Mouse (Mus musculus): ENCODE results near the gene Fam229b. TPM values are rescaled to one million over a fixed set of nuclear protein-coding genes. Genes with fewer than 3 reads are reported as not detected.

The Fam229b gene
- total and polyA plus RNA-seq, 3 experiments = 3.3 to 6.5 (median 4.6) TPM

GRCm38 (mm10) chr10:39171134-39171533 lies 37.4 kb upstream of the Fam229b start:
- Histone ChIP-seq H3K4me1 (ENCODE audit: control insufficient read depth, insufficient read depth, low read length) (peaks cover 3% of the 10 kb centered on the region), H3K36me3 (ENCODE audit: control insufficient read depth, insufficient read depth, low read length) (no peaks in the 10 kb centered on the region), H3K27ac (peak overlapping the region; percentile 70), H3K27me3 (ENCODE audit: control insufficient read depth, insufficient read depth, low read length) (no peaks in the 10 kb centered on the region), H3K4me3 (peak overlapping the region; percentile 58), H3K9ac (ENCODE audit: low read depth, low read length) (peak overlapping the region; percentile 50; the same call in 1 of the 2 replicates), H3K79me2 (replicated peaks; ENCODE audit: control insufficient read depth, insufficient read depth, low read length) (no peaks in the 10 kb centered on the region)
- peak; percentile 91 for DNase-seq
- TF ChIP-seq CTCF (IDR thresholded peaks at IDR 0.05) (peak; percentile 97), EP300 (IDR thresholded peaks at IDR 0.05; ENCODE audit: insufficient read depth, low read depth, low read length) (peak; percentile 97), POLR2A (IDR thresholded peaks at IDR 0.05; ENCODE audit: insufficient read depth, low read depth, low read length) (peak; percentile 27; the same call in 1 of the 2 replicates)
- under 1% methylated on average over 19 of the region's 19 CpGs for WGBS
- intact Hi-C loops (cut with DNase I) = loop anchor here (1.0 to 5.0 kb wide), 6 partner anchors 68 to 562 kb away; partner anchors contain the start of genes Fyn, Rev3l and Traf3ip2

DNA sequence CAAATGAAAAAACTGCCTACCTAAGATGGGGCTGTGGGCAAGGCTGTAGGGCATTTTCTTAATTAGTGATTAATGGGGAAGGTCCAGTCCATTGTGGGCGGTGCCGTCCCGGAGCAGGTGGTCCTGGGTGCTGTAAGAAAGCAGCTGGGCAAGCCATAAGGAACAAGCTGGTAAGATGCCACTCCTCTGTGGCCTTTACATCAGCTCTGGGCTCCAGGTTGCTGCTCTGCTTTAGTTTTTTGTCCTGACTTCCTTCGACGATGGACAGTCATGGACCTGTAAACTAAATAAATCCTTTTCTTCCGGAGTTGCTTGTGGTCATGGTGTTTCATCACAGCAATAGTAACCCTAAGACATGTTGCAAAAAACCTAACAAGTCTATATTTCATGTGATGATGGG lies 37.0 kb upstream of the Fam229b start:
- H3K27me3 ChIP-seq (ENCODE audit: control insufficient read depth, insufficient read depth, low read length) = no peaks in the 10 kb centered on the region
- H3K79me2 ChIP-seq (replicated peaks; ENCODE audit: control insufficient read depth, insufficient read depth, low read length) = no peaks in the 10 kb centered on the region
- H3K4me1 ChIP-seq (ENCODE audit: control insufficient read depth, insufficient read depth, low read length) = peaks cover 3% of the 10 kb centered on the region
- no peaks in the 10 kb centered on the region for H3K36me3 ChIP-seq (ENCODE audit: control insufficient read depth, insufficient read depth, low read length)
- peak overlapping the region; percentile 58; the same call in 1 of the 2 replicates for H3K4me3 ChIP-seq
- WGBS = 15% methylated on average over 6 of the region's 6 CpGs
- intact Hi-C loops (cut with DNase I) = loop anchor here (1.0 to 5.0 kb wide), 6 partner anchors 68 to 562 kb away; partner anchors contain the start of genes Fyn, Rev3l and Traf3ip2
- TF ChIP-seq POLR2A (IDR thresholded peaks at IDR 0.05; ENCODE audit: insufficient read depth, low read depth, low read length) (no peak), EP300 (IDR thresholded peaks at IDR 0.05; ENCODE audit: insufficient read depth, low read depth, low read length) (no peak), CTCF (IDR thresholded peaks at IDR 0.05) (no peak)
- DNase-seq = peak in 1 of 2 experiments; percentile 25
- H3K27ac ChIP-seq = no peak overlapping the region
- no peak overlapping the region for H3K9ac ChIP-seq (ENCODE audit: low read depth, low read length)

DNA sequence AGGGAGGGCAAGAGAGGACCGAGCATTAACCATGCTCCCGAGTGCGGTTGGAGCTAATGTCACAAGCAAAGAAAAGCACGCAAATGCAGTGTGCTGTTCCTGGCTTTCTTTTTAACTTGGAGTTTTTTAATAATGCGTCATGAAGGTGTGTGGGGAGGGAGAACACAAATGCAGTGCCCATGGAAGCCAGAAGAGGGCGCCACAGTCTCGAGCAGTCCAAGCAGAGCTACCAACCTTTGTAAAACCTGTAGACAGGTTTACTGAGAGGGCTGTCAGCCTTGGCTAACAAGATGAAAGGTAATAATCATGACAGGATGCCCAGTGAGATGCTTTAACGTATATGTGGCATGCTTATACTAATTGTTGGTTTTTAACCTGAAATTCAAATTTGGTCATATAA lies 36.5 kb upstream of the Fam229b start:
- no peaks in the 10 kb centered on the region for H3K27me3 ChIP-seq (ENCODE audit: control insufficient read depth, insufficient read depth, low read length)
- TF ChIP-seq CTCF (IDR thresholded peaks at IDR 0.05) (peak; percentile 98), EP300 (IDR thresholded peaks at IDR 0.05; ENCODE audit: insufficient read depth, low read depth, low read length) (no peak), POLR2A (IDR thresholded peaks at IDR 0.05; ENCODE audit: insufficient read depth, low read depth, low read length) (no peak)
- intact Hi-C loops (cut with DNase I) = loop anchor here (2.0 to 5.0 kb wide), 5 partner anchors 69 to 563 kb away; partner anchors contain the start of genes Fyn, Rev3l and Traf3ip2
- peak; percentile 58 to 75 for DNase-seq
- no peak overlapping the region for H3K4me3 ChIP-seq
- H3K27ac ChIP-seq = no peak overlapping the region
- no peak overlapping the region for H3K9ac ChIP-seq (ENCODE audit: low read depth, low read length)
- H3K79me2 ChIP-seq (replicated peaks; ENCODE audit: control insufficient read depth, insufficient read depth, low read length) = no peaks in the 10 kb centered on the region
- H3K4me1 ChIP-seq (ENCODE audit: control insufficient read depth, insufficient read depth, low read length) = peaks cover 3% of the 10 kb centered on the region
- H3K36me3 ChIP-seq (ENCODE audit: control insufficient read depth, insufficient read depth, low read length) = no peaks in the 10 kb centered on the region
- 22% methylated on average over 8 of the region's 8 CpGs for WGBS

- H3K79me2 ChIP-seq (replicated peaks; ENCODE audit: control insufficient read depth, insufficient read depth, low read length) = no peaks in the 10 kb centered on the region
- no peaks in the 10 kb centered on the region for H3K27me3 ChIP-seq (ENCODE audit: control insufficient read depth, insufficient read depth, low read length)
- TF ChIP-seq EP300 (IDR thresholded peaks at IDR 0.05; ENCODE audit: insufficient read depth, low read depth, low read length) (no peak), CTCF (IDR thresholded peaks at IDR 0.05) (no peak), POLR2A (IDR thresholded peaks at IDR 0.05; ENCODE audit: insufficient read depth, low read depth, low read length) (no peak)
- no peak overlapping the region for H3K27ac ChIP-seq
- 67% methylated on average over 9 of the region's 9 CpGs for WGBS
- peaks cover 3% of the 10 kb centered on the region for H3K4me1 ChIP-seq (ENCODE audit: control insufficient read depth, insufficient read depth, low read length)
- H3K4me3 ChIP-seq = no peak overlapping the region
- no peak for DNase-seq
- no peaks in the 10 kb centered on the region for H3K36me3 ChIP-seq (ENCODE audit: control insufficient read depth, insufficient read depth, low read length)
- no peak overlapping the region for H3K9ac ChIP-seq (ENCODE audit: low read depth, low read length)
- intact Hi-C loops (cut with DNase I) = loop anchor here (2.0 to 5.0 kb wide), 5 partner anchors 69 to 563 kb away; partner anchors contain the start of genes Fyn, Rev3l and Traf3ip2
Measured at GRCm38 (mm10) chr10:39169642-39170041, 35.9 kb upstream of the Fam229b start.

- WGBS = 80% methylated on average over 11 of the region's 11 CpGs
- intact Hi-C loops (cut with DNase I) = no loop called here
- peaks cover 1% of the 10 kb centered on the region; the same call in 1 of the 2 replicates for H3K4me1 ChIP-seq (ENCODE audit: control insufficient read depth, insufficient read depth, low read length)
Measured at GRCm38 (mm10) chr10:39167611-39168010, 33.9 kb upstream of the Fam229b start.

GRCm38 (mm10) chr10:39165632-39166115 lies 32.0 kb upstream of the Fam229b start:
- no peaks in the 10 kb centered on the region for H3K27me3 ChIP-seq (ENCODE audit: control insufficient read depth, insufficient read depth, low read length)
- no peaks in the 10 kb centered on the region for H3K79me2 ChIP-seq (replicated peaks; ENCODE audit: control insufficient read depth, insufficient read depth, low read length)
- peak overlapping the region; percentile 19 for H3K4me3 ChIP-seq
- TF ChIP-seq CTCF (IDR thresholded peaks at IDR 0.05) = no peak
- no peak for TF ChIP-seq EP300 (IDR thresholded peaks at IDR 0.05; ENCODE audit: insufficient read depth, low read depth, low read length)
- no peak for TF ChIP-seq POLR2A (IDR thresholded peaks at IDR 0.05; ENCODE audit: insufficient read depth, low read depth, low read length)
- H3K36me3 ChIP-seq (ENCODE audit: control insufficient read depth, insufficient read depth, low read length) = no peaks in the 10 kb centered on the region
- intact Hi-C loops (cut with DNase I) = no loop called here
- WGBS = 11% methylated on average over 11 of the region's 11 CpGs
- no peaks in the 10 kb centered on the region for H3K4me1 ChIP-seq (ENCODE audit: control insufficient read depth, insufficient read depth, low read length)
- peak overlapping the region; percentile 20; the same call in 1 of the 2 replicates for H3K27ac ChIP-seq
- DNase-seq = peak in 1 of 2 experiments; percentile 13
- H3K9ac ChIP-seq (ENCODE audit: low read depth, low read length) = peak overlapping the region; percentile 32; the same call in 1 of the 2 replicates

More at GRCm38 (mm10) chr10:39167611-39168010, 33.9 kb upstream of the Fam229b start:
- no peaks in the 10 kb centered on the region for H3K27me3 ChIP-seq (ENCODE audit: control insufficient read depth, insufficient read depth, low read length)
- no peaks in the 10 kb centered on the region for H3K36me3 ChIP-seq (ENCODE audit: control insufficient read depth, insufficient read depth, low read length)
- H3K27ac ChIP-seq = no peak overlapping the region
- no peaks in the 10 kb centered on the region for H3K79me2 ChIP-seq (replicated peaks; ENCODE audit: control insufficient read depth, insufficient read depth, low read length)
- H3K9ac ChIP-seq (ENCODE audit: low read depth, low read length) = no peak overlapping the region
- no peak for TF ChIP-seq EP300 (IDR thresholded peaks at IDR 0.05; ENCODE audit: insufficient read depth, low read depth, low read length)
- no peak for TF ChIP-seq POLR2A (IDR thresholded peaks at IDR 0.05; ENCODE audit: insufficient read depth, low read depth, low read length)
- no peak for TF ChIP-seq CTCF (IDR thresholded peaks at IDR 0.05)
- DNase-seq = no peak
- H3K4me3 ChIP-seq = no peak overlapping the region

Data from heart, adult 2 months (tissue).